Mouse (Mus musculus) natural killer cell, adult 2 months (primary cell): ENCODE results near the gene Wrnip1.

Source experiments
- DNase-seq, 2 experiments: peaks; one replicate each; pipeline ENCODE4 v3.0.0; 2022; ENCODE audit warnings: low spot score in 2 of 2

Wrnip1 gene

DNA sequence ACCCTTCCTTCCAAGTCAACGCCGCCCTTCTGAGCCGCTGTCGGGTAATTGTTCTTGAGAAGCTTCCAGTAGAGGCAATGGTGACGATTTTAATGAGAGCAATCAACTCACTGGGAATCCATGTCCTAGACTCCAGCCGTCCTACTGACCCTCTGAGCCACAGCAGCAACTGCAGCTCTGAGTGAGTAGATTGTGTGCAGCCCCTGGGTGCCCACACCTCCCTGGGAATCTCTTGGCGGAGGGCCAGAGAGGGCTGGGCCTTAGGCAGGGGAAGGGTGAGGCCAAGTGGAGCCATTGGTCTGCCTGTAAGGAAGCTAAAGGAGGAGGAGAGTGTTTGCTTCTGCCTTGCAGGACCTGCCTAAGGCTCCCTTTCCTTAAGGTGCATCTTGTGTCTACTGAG, 5.0 kb downstream of the Wrnip1 start:
- no peak for DNase-seq

DNA sequence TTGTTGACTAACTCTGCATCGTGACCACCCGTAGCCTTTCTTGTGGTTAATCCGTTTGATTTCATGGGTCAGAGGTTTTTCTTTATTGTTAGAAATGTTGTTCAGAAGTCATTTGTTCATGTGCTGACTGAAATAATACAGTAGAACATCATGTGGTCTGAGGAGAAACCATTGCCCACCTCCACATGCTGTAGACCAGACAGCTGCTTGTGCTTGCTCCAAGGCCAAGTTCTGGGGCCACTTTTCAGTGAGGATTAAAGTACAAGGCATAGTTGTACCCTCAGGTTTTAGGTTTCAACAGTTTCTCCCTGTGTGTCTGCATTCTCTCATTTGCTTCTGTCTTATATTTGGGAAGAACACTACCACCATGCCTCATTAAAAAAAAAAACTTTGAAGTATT, 5.8 kb downstream of the Wrnip1 start:
- no peak for DNase-seq

DNA sequence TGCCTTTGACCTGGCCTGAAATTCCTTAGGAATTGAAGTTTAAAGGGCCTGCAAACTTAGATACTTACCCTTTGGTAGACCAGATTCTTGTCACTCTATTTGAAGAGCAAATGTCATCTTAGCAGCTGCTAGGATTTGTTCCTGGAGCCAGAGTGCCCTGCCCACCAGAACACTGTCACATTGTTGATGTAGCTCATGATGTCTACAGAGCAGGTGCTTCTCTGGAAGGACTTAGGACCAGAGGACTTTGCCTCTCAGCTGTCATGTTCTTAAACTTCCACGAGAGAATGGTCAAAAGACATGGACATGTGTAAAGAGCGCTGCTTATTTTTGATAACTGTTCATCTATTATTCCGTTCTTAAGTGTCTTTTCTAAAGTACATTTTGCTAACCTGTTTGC, 17.4 kb downstream of the Wrnip1 start:
- DNase-seq: no peak

DNA sequence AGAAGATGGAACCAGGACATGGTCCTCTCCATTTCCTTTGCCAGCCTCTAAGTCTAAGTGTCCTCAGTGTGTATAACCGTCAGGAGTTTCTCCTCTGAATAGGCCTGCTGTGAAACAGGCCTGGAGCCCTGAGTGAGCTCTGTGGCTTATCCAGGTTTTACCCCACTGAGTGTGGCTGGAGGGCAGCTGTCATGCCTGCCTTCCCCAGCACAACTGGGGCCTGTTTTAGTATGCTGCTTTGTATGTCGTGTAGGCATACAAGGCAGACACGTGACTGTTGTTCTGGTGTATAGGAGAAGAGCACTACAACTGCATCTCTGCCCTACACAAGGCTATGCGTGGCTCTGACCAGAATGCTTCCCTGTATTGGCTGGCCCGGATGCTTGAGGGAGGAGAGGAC, 18.1 kb downstream of the Wrnip1 start:
- no peak for DNase-seq

DNA sequence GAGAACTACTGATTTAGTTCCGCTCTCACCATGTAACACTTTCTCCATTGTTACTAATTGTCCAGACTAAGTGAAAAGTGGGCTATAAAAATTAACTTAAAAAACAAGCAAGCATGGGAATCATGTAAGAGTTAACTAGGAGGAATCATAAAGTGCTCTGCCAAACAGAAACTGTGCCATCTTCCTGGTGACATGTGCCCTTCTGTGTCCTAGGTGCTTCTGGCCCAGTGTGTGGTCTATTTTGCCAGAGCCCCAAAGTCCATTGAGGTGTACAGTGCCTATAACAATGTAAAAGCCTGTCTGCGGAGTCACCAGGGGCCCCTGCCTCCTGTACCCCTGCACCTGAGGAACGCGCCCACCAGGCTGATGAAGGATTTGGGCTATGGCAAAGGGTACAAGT, 19.8 kb downstream of the Wrnip1 start:
- no peak for DNase-seq

DNA sequence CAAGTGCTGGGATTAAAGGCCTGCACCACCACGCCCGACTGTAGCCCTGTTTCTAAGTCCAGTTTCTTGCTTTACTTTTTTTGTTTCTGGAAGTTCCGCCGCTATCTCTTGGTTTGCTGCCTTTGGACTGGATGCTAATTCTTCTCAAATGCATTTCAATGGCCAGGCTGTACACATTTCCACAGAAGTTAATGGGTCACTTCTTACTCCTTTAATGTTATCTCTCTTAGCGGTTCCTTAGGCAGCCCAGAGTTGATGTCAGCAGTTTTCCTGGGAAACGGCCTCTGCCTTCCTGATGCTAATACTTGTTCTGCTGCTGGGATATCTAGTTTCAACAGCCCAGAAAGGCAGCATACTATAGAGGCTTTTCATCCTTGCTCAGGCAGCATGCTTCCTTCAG, 21.3 kb downstream of the Wrnip1 start:
- no peak for DNase-seq

DNA sequence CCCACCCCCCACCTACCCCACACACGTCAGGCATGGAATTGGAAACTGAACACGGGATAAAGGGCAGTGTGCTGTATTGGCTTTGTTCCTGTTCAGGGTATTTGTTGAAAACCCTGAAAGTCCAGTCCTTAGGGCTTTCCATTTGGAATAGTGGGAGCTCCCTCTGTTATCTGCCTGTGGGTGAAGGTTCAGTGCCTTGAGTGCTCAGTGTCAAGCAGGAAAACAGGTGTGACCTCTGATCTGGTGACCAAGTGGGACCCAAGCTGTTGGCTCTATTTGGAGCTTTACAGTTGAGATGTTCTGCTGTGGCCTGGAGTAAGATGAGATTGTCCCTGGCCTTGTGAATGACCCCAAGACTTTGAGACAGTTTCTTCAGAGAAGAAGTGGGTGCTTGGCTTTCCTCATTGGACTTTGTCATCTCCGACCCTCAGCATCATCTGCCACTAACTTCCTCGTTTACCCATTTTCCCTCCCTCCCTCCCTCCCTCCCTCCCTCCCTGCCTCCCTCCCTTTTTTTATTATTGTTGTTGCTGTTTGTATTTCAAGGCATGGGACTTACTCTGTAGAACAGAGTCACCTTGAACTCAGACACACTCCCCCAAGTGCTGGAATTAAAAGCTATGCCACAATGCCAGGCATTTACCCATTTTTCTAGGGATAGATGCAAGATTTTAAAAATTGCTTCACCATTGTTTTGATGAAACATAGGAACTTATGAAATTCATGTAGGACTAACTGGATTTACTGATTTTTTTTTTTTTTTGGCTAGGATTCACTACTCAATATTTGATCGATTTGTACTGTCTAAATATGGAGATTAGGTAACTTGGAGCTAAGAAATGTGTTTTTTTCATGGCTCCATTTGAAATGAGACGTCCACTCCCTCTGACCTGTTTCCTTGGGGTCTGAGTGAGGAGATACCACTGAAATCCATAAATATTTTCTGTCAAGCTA, 22.8 kb downstream of the Wrnip1 start:
- DNase-seq: no peak

DNA sequence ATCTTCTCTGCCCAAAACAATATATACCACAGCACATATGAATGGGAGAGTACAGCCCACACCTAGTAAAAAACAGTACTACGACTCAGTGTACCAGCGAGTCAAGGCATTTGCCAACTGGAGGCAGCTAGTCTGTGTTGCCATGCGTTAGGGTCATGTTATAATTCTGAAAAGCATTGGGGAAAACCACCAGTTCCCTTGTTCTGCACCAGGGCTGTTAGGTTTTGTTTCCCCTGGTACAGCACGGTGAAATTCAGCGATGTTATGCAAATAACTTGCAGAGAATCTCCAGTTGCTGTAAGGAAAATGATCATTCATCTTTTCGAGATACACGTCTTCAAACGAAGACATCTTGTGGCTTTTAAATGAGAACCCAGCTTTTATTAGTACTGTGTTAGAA, 23.7 kb downstream of the Wrnip1 start:
- no peak for DNase-seq

DNA sequence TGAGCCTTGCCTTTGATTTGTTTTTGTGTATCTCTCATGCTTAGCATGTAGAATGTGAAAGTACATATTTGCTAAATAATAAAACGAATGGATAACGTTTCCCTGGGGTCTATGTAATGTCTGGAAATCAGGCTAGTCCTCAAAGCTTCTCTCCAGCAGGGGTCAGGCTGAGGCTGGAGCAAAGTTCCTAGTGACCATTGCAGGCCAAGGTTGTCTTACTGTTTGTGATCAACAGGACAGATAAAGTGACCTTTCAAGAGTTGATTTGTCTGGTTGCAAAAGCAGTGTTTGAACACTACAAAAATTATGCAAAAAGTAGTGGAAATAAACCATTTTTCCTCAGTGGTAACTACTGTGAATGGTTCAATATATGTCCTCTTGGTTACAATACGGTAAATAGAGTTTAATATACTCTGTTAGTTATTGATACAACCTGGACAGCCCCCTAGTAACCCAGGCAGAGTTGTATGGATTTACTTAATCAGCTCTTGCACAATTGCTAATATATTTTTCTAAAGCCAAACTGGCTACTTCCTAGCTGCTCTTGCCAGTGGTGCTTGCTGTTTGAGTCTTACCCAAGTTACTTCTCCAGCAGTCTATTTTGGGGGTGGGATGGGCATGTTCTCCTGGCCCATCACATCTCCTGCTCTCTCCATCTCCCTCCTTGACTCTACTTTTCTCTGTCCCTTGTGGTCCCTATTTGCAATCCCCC, 25.4 kb downstream of the Wrnip1 start:
- no peak for DNase-seq

DNA sequence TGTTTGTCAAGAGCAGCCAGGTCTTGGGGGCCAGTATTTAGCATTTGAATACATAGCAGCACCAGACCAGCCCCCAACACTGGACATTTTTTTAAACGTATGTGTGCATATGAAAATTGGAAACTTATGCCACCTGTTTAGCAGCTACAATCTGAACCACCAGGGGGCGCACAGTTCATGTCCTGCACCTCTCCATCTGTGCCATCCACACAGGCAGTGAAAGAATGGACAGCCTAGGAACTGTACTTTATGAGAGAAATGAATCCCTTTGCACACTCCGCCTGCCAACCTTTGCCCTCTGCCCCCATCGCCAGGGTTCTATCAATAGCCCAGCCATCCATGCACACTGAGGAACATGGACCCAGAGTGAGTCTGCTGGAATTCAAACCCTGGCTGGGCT, 26.1 kb downstream of the Wrnip1 start:
- DNase-seq: peak; percentile 41 to 77

DNA sequence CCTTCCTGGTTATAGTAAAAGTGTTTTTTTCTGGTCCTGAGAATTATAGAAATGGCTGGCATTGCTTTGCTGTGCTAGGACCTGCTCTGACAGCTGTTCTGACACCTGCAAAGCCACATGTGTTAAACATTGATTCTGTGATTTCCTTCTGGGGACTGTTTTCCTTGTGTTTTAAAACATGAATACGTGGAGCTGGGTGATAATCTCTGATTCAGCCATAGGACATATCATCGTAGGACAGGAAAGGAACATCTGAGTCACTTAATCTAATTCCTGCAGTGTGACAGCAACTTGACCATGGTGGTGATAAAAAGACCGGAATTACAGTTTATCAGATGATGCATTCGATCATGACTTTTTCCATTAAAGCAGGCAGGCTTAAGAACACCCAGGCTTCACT, 27.0 kb downstream of the Wrnip1 start:
- DNase-seq: no peak

DNA sequence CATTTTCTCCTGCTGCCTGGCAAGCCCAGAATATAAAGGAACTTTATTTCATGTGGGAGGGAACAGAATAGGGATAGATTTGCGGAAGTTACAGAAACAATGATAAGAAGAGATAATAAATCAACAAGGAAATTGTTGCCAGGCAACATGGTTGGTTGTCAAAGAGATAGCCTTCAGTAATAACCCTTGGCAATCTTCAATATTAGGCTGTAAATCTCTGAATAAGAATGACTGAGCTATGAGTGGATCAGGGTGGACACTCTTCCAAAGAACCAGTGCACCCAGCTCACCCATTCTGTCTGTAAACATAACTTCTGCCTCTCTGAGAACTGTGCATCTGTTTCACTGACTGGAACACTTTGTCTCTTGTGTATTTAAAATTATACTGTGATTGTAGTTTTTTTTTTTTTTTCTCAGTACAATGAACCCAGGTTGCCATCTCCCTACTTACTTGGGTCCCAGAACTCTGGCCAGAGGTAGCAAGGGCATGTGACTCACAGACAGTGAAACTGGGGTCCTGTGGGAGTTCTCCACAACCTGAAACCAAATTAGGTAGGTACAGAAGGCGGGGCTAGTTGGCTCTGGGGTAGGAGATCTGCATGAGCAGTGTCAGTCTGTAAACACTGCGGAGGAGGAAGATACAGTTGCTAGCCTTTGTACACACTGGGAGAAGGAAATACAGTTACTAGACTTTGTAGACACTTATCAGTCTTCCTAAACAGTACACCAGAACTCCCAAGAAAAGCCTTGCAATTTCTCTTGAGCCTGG, 29.9 kb downstream of the Wrnip1 start:
- DNase-seq: peak in 1 of 2 experiments; percentile 82

DNA sequence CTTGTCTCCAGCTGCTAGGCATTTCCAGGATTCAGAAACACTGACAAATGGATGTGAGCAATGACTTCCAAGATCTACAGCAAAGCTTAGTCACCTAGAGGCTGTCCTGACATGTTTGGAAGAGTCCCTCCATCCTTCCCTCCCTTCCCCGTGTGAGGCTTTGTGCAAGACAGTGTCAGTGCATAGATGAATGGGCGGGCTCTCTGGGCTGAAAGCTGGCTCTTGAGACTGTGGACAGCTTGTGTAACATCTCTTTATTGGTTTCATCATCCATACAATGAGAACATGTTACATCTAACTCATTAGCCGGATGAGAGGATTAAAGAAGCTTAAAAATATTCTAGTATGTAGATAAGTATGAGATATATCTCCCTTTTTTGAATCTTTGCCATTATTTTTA, 30.9 kb downstream of the Wrnip1 start:
- no peak for DNase-seq

DNA sequence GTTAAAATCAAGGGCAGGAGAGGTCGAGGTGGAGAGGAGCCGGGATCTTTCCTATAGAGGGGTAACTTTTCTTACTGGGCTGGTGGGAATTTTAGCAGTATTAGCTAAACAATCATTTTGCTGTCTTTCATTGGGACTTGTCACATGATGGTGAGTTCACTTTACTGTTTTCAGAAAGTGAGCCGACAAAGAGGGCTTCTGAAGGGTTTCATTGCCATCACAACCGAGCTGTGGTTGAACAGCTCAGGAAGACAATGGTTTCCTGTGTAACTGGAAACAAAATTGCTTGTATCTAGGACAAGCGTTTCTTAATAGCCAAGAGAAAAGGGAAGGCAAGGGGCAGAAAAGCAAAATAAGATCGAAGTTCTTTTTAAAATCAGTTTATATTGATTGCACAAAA, 31.4 kb downstream of the Wrnip1 start:
- DNase-seq: peak in 1 of 2 experiments; percentile 12

DNA sequence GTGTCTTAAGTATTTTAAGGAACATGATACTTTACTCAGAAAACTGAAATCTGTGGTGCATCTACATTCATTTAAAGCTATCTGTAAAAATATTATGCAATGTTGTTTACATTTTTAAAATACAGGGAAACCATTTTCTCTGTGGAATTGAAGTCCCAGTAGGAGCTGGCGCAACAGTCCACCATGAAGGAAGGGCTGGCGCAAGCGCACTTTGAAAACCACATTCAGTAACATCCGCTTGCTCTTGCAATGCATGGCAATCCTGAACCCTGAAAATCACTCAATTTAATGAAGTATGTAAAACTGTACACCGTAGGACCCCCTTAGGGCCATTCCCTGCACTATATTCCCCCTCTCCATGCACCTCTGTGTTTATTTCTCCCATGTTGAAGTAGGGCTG, 32.7 kb downstream of the Wrnip1 start:
- DNase-seq: no peak

DNA sequence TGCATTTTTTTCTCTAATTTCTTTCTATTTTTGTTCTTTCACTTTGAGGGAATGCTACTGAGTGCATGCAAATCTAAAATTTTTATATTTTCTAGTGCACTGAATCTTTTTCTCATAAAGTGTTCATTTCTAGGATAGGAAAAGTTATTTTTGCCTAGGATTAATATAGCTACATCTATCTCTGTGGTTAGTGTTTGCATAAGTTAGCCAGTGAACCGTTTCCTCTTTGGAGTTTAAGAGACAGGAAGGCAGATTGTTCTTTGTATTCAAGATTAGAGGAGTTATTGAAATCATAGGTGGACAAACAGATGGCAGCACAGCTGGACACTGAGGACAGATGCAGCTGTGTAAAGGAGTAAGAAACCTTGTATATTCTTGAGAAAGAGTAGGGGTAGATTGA, 37.5 kb downstream of the Wrnip1 start:
- no peak for DNase-seq

DNA sequence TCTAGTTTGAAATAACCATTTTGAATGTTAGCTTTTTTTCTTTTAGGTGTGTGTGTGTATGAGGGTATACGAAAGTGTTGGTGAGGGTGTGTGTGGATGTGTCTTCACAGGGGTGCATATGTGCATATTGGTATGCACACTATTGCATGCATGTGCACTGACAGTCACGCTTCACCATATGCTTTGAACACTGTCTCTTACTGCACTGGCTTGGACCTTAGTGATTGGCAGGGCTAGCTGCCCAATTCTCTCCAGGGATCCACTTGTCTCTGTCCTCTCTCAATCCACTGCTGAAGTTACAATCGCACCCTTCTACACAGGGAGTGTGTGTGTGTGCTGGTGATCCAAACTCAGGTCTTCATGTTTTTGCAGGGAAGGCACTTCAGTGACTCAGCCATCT, 39.5 kb downstream of the Wrnip1 start:
- DNase-seq: no peak

DNA sequence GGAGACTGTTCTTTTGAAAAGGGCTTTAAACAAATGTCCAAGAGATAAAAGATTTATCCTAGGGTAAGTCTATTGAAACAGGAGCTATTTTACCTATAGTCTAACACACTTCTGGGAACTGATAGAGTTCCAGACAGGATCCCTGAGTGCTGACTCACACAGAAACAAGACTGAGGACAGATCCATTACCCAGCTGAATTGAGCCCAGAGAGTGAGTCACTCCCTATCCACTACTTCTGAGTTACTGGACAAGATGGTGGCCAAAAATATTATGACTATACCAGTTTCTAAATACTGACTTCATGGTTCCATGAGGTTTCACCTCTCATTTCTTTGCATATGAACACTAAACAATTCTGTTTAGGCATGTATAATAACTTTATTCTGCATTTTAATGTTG, 44.4 kb downstream of the Wrnip1 start:
- DNase-seq: no peak

DNA sequence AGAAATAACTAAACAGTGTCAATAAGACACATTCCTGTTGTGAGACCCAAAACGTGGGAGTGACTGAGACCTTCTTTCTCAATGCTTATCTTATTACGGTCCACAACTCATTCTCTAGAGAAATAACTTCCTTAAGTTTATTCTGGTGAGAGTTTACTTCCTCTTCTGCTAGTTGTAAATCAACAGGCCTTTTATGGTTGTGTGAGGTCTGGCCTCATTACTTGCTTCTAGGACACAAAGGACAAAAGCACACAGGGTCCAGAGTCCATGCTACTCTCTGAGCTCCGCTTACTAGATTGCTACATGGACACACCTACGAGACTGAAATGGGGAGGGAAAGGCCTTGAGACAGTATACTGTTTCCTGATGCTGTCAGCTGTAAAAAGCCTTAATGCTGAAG, 47.3 kb downstream of the Wrnip1 start:
- DNase-seq: peak in 1 of 2 experiments; percentile 22

DNA sequence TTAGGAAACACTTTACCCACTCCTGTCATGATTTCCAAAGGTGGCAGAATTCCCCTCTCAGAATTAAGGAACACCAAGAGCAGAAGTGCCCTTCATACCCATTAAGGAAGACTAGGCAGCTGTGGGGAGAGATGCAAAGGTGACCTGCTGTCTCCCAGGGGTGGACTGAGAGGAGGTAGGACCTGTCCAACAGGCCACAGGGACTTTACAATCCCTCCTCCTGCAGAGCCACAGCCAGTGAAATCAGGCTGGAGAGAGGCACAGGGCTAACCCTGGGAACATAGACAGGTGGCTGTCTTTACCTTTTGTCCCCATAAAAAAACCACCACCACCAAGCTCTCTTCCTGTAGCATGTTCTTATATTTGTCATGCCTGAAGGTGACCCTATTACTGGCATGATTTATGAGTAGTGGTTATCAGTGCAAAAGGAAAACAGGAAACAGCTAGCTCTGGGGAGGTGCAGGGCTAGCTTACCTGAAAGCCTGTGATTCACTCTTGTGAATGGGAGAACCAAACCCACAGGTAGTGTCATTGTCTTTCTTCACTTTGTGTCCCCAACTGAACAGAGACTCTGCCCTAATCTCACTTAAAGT, 47.8 kb downstream of the Wrnip1 start:
- DNase-seq: no peak

DNA sequence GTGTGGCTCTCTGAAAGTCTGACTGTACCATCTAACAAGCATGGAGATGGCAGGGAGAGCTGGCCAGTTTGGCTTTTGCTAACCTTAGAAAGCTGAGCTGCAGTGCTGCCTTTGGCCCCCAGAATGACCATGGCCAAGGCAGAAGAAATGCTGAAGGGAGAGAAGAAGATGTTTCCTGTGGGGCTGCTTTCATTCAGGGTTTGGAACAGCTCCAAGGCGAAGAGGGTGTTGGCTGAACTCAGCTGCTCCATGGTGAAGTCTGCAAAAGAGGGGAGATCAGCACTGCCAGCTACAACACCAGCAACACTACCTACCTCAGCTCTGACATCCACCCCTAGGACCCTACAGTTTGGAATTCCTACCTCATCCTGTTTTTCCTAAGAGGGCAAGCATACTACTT, 48.3 kb downstream of the Wrnip1 start:
- no peak for DNase-seq
